Mouse (Mus musculus): ENCODE data around the gene Ppp2r5c. TPM values are rescaled to one million over a fixed set of nuclear protein-coding genes. Genes with fewer than 3 reads are reported as not detected.

Ppp2r5c gene
- total RNA-seq (2021) = 100 to 1,000 TPM; 243 to 252 TPM
- long read RNA-seq, experiment 1, full-length matches to known transcripts = 6 of 67 reads
- long read RNA-seq, experiment 1, partial matches to known transcripts = 44 of 67 reads
- long read RNA-seq, experiment 1, other reads (novel, unspliced or antisense) = 17 of 67 reads
- long read RNA-seq, experiment 2, full-length matches to known transcripts = 14 of 109 reads
- long read RNA-seq, experiment 2, partial matches to known transcripts = 6 of 109 reads
- long read RNA-seq, experiment 2, other reads (novel, unspliced or antisense) = 89 of 109 reads

DNA sequence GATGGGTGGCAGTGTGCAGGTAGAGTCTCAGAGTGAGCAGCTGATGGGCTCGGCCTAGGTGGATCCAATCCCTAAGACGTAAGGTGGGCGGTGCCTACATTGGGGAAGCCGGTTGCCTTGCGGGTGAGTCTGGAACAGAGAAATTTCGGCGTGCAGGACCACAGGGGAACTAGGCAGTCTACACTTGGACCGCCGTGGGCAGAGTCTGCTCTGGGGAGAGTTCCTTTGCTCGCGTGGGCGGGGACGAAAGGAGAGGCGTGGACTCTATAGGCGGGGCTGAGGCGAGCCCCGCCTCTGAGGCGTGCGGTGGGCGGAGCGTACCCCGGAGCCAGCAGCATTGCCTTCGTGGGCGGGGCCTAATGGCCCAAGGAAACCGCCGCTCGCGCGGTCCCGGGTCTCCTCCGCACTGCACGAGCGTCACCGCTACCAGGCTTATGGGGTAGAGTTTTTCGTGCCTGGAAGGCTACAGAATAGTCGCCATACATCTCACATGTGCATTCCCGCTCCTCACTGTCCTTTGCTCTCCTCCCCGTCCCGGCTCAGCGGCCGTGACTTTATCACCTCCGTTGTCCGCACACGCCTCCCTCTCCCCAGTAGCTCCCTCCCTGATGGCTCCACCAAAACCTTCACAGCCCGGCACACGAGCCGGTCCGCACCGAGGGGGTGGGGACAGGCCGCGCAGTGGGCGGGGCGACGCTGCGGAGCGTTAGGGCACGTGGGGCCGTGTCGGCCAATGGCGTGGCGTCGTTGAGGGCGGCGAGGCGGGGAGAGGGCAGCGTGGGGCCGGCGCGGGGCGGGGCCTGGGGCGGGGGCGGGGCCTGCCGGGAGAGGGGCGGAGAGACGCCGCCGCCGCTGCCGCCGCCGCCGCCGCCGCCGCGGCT, at the start of gene Ppp2r5c:
Gene Ppp2r5c, plus strand, starts transcription at position 831 of the 881 bp plus-strand sequence.
- Histone ChIP-seq H3K4me3 (peak within 1 kb of the TSS; percentile 100), H3K27ac (peak within 1 kb of the TSS; percentile 98)
- no peak for TF ChIP-seq CTCF (conservative IDR thresholded peaks at IDR 0.05)
- peak; percentile 93 to 94 for DNase-seq (ENCODE audit: low spot score in 2 of 2)

DNA sequence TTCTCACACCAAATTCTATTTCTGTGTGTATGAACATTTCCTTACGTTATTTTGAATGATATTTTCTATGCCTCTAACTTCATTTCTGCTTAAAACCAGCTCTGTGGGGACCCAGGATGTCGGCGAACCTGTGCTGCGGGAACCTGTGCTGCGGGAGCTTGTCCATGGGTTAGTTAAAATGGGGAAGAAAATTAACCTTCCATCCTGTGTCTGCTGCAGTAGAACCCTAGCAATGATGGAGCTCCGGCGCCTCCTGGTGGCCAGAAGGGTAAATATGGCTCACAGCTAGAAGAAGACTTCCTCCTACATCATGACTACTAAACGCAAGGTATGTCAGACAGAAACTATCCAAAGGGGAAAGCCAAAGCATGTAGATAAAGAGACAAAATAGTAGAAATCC, 48.6 kb upstream of the Ppp2r5c start:
- DNase-seq (ENCODE audit: low spot score in 2 of 2) = peak; percentile 73 to 85
- H3K27ac ChIP-seq = no peak overlapping the region
- TF ChIP-seq CTCF (conservative IDR thresholded peaks at IDR 0.05) = peak; percentile 94
- no peak overlapping the region for H3K4me3 ChIP-seq

DNA sequence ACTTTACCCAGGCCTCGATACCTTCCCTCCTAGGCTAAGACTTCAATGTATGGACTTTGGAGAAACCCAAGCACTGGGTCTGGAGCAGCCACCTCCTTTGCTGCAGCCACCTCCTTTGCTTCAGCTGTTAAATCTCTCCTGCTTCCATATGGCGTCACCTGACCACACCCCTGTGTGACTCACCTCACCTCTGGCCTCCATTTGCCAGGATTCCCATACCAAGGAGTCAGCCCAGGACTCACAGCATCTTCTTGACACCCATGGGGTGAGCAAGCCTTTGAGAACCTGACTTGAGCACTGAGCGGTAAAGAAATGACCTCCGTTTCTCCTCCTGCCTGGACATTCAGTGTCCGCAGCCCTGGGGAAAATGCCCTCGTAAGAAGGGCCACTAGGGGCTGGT, 47.8 kb upstream of the Ppp2r5c start:
- Histone ChIP-seq H3K27ac (no peak overlapping the region), H3K4me3 (no peak overlapping the region)
- no peak for DNase-seq (ENCODE audit: low spot score in 2 of 2)
- no peak for TF ChIP-seq CTCF (conservative IDR thresholded peaks at IDR 0.05)

DNA sequence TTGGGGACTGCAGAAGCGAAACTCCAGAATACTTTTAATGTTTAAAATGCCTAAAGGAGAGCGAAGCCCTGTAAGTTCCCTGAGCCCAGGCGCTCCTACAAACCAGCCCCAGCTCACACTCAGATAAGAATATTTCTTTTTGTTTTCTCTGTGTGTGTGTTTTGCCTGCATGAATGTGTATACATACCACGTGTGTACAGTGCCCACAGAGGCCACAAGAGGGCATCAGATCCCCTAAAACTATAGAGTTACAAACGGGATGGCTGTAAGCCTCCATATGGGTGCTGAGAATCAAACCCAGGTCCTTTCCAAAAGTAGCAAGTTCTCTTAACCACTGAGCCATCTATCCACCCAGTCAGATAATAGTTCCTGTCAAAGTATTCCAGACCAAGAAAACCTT, 46.0 kb upstream of the Ppp2r5c start:
- TF ChIP-seq CTCF (conservative IDR thresholded peaks at IDR 0.05) = 0 out of 2 replicates have a peak, but pooled peaks have one; percentile 2
- H3K27ac ChIP-seq = no peak overlapping the region

DNA sequence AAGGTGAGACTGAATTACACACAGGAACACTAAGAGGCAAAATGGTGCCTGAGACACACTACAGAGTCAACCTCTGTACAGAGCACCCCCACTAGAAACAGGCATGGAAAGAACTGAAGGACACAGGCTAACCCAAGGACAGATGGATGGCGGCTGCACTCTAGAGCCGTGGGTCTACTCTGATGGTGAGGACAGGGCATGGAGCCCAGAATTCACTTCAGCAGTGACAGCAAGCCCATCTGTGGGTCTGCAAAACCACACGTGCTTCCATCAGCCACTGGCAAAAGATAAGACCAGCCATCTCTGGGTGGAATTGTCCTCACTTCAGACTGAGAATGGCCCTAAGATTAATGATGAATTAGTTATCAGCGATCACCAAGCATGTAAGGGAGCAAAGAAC, 45.0 kb upstream of the Ppp2r5c start:
- DNase-seq (ENCODE audit: low spot score in 2 of 2) = no peak
- TF ChIP-seq CTCF (conservative IDR thresholded peaks at IDR 0.05) = no peak
- no peak overlapping the region for H3K4me3 ChIP-seq
- no peak overlapping the region for H3K27ac ChIP-seq

More for the DNA sequence above, 46.0 kb upstream of the Ppp2r5c start:
- DNase-seq (ENCODE audit: low spot score in 2 of 2) = no peak
- H3K4me3 ChIP-seq = no peak overlapping the region

DNA sequence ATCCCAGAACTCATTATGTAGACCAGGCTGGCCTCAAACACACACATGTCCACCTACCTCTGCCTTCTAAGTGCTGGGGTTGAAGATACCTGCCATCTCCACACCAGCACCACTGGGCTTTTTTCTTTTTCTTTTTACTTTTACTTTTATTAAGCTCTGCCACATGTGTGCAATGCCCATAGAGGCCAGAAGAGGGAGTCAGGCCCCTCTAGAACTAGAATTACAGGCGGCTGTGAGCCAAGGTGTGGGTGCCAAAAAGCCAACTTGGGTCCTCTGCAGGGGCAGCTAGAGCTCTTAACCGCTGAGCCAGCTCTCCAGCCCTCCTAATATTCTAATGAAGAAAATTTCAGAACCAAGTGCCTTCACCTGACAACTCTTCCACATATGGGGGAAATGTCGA, 30.7 kb upstream of the Ppp2r5c start:
- no peak overlapping the region for H3K4me3 ChIP-seq
- H3K27ac ChIP-seq = no peak overlapping the region
- peak; percentile 70 for TF ChIP-seq CTCF (conservative IDR thresholded peaks at IDR 0.05)
- DNase-seq (ENCODE audit: low spot score in 2 of 2) = no peak

DNA sequence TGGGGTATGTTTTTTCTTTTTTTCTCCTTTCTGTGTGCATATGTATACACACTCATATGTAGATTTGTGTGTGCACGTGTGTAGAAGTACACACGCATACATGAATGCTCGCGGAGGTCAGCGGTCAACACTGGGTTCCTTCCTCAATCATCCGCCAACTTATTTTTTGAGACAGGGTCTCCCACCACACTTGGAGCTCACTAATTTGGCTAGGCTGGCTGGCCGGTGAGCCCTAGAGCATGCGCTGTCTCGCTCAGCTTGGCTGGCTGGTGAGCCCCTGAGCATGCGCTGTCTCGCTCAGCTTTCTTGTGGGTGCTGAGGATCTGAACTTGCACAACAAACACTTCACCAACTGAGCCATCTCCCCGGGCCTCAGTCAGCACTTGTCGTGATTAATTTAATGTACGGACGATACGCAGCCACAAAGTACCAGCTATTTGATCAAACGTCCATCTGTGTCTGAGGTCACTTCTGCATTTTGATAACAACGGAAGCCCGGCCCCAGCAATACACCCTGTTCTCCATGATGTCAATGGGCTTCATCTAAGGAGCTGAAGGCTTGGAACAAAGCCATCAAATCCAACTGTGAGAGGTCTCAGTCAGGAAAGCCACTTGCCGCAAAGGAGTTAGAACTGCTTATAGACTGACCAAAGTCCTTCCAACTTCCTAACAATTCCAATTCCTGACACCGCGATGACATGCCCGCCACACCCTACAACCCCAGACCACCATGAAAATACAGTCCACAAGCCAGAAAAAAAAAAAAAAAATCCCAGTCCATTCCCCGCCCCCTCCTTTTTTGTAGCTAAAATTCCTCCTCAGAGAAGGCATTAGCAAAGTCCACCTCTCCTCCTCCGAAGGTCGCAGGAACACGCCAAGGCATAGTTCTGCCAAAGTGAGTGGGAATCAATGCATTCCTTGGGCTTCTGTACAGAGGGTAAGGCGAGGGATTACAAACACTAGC, 29.6 kb upstream of the Ppp2r5c start:
- H3K27ac ChIP-seq = no peak overlapping the region
- H3K4me3 ChIP-seq = no peak overlapping the region; the same call in 1 of the 2 replicates
- no peak for TF ChIP-seq CTCF (conservative IDR thresholded peaks at IDR 0.05)
- DNase-seq (ENCODE audit: low spot score in 2 of 2) = no peak

DNA sequence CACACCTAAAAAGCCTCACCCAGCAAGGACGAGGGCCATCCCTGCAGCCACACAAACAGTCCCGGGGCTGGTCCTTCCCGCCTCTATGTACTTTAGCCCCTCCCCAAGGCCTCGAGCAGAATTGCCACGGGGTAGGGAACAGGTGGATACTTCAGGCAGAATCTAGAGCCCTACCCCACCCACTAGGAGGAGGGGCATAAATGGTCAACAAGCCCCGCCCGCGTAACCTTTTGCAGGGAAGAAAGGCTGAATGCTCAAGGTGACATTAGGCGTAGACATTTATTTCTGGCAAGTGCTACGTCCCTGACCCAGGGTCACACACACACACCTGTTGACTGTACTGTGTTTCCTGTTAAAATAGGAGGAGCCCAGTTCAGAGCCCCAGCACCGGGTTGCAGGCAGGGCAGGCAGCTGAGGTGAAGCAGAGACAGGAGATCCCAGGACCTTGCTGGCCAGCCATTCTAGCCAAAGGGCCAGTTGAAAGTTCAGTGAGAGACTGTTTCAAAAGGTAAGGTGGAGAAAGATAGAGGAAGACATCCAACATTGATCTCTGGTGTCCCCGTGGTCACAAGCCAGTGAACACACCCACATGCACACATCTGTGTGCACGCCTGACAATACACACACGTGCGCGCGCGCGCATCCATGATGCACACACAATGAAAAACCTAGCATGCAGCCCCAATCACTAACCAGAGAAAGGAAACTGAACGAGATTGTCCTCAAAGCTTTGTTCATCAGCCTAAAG, 28.8 kb upstream of the Ppp2r5c start:
- H3K4me3 ChIP-seq = no peak overlapping the region
- no peak for DNase-seq (ENCODE audit: low spot score in 2 of 2)
- H3K27ac ChIP-seq = no peak overlapping the region
- TF ChIP-seq CTCF (conservative IDR thresholded peaks at IDR 0.05) = no peak

DNA sequence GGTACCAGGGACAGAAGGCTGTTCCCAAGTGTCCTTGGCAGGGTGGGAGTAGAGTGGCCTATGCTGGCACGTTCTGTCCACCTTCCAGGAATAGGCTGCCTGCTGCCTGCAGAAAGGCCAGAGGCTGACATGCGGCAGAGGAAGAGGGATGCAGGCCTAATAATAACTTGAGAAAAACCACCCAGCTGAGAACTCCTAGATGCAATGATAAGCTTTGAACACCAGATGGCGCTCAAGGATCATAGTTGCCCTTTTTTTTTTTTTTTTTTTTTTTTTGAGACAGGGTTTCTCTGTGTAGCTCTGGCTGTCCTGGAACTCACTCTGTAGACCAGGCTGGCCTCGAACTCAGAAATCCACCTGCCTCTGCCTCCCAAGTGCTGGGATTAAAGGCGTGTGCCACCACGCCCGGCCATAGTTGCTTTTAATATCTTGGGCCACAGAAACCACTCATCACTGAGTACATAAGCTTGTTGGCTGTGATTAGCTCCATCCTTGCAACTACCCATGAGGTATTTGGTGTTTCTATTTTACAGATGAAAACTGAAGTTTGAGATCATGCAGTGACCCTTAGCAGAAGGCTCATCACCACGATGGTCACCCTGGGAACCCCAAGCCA, 28.1 kb upstream of the Ppp2r5c start:
- Histone ChIP-seq H3K27ac (no peak overlapping the region), H3K4me3 (no peak overlapping the region)
- DNase-seq (ENCODE audit: low spot score in 2 of 2) = peak in 1 of 2 experiments; percentile 37
- peak; percentile 77 for TF ChIP-seq CTCF (conservative IDR thresholded peaks at IDR 0.05)

DNA sequence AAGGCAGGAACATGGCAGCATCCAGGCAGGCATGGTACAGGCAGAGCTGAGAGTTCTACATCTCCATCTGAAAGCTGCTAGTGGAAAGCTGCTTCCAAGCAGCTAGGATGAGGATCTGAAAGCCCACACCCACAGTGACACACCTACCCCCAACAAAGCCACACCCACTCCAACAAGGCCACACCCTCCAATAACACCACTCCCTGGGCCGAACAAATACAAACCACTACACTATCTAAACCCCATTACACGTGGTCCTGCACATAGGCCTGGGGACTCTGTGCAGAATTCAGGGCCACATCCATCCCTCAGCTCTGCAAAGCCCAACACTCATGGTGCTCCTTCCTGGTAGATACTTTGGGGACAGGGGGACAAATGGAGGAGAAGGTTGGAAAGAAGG, 27.0 kb upstream of the Ppp2r5c start:
- TF ChIP-seq CTCF (conservative IDR thresholded peaks at IDR 0.05) = no peak
- no peak overlapping the region for H3K27ac ChIP-seq
- no peak for DNase-seq (ENCODE audit: low spot score in 2 of 2)

DNA sequence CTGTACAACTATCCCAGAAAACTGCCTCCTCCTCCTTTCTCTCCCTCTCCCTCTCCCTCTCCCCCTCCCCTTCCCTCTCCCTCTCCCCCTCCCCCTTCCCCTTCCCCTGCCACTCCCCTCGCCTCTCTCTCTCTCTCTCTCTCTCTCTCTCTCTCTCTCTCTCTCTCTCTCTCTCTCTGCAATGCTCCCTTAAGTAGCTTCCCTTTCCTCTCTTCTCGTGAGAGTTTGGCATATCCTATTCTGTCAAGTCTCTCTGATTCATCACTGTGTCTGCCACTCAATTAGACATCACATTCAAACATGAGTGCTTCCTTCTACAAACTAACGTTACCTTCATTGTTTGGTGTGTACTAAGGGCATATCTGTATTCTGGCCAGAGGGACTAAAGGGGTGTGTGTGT, 25.6 kb upstream of the Ppp2r5c start:
- H3K27ac ChIP-seq = no peak overlapping the region
- no peak for TF ChIP-seq CTCF (conservative IDR thresholded peaks at IDR 0.05)
- DNase-seq (ENCODE audit: low spot score in 2 of 2) = no peak
- H3K4me3 ChIP-seq = no peak overlapping the region

More for the DNA sequence above, 27.0 kb upstream of the Ppp2r5c start:
- no peak overlapping the region for H3K4me3 ChIP-seq
